Mouse (Mus musculus) CH12.LX (cell line): ENCODE measurements at regions not wholly inside any gene's neighbourhood (a gene's known extent, or its start where the extent isn't known, plus 50 kb on each side); places are given as distances from the start of the nearest gene placed in this dataset.

ENCODE experiments used
- CTCF ChIP-seq, 2 experiments: IDR thresholded peaks in 1 of 2; conservative IDR thresholded peaks in 1 of 2; 2 replicates each; pipeline ENCODE4 v1.5.1; 2011 to 2012; ENCODE audit warnings: low read depth in 2 of 2, low read length in 2 of 2, improper control_type of control experiment in 1 of 2, inconsistent platforms in 1 of 2, mild to moderate bottlenecking in 1 of 2, moderate library complexity in 1 of 2
- ETS1 ChIP-seq: conservative IDR thresholded peaks from 2 replicates; pipeline ENCODE4 v1.6.1; 2012; ENCODE audit warnings: low read depth, mild to moderate bottlenecking, inconsistent platforms, low read length, improper control_type of control experiment, moderate library complexity
- MAFK ChIP-seq: IDR thresholded peaks from 2 replicates; pipeline ENCODE4 v1.6.1; 2011; ENCODE audit warnings: low read length, improper control_type of control experiment; ENCODE audit not compliant: insufficient replicate concordance
- NELFE ChIP-seq: IDR thresholded peaks from 2 replicates; pipeline ENCODE4 v1.6.1; 2011; ENCODE audit warnings: low read depth, low read length, improper control_type of control experiment
- NRF1 ChIP-seq: IDR thresholded peaks from 2 replicates; pipeline ENCODE4 v1.6.1; 2014; ENCODE audit warnings: low read depth, mild to moderate bottlenecking, inconsistent platforms, low read length, improper control_type of control experiment, moderate library complexity
- POLR2A ChIP-seq: IDR thresholded peaks from 2 replicates; pipeline ENCODE4 v1.6.1; 2011; ENCODE audit warnings: low read depth, mild to moderate bottlenecking, improper control_type of control experiment, low read length
- SMC3 ChIP-seq: IDR thresholded peaks from 2 replicates; pipeline ENCODE4 v1.6.1; 2011; ENCODE audit warnings: low read depth, low read length, improper control_type of control experiment
- ZKSCAN1 ChIP-seq: IDR thresholded peaks from 2 replicates; pipeline ENCODE4 v1.6.1; 2012; ENCODE audit warnings: low read depth, inconsistent platforms, low read length, improper control_type of control experiment, borderline replicate concordance

DNA sequence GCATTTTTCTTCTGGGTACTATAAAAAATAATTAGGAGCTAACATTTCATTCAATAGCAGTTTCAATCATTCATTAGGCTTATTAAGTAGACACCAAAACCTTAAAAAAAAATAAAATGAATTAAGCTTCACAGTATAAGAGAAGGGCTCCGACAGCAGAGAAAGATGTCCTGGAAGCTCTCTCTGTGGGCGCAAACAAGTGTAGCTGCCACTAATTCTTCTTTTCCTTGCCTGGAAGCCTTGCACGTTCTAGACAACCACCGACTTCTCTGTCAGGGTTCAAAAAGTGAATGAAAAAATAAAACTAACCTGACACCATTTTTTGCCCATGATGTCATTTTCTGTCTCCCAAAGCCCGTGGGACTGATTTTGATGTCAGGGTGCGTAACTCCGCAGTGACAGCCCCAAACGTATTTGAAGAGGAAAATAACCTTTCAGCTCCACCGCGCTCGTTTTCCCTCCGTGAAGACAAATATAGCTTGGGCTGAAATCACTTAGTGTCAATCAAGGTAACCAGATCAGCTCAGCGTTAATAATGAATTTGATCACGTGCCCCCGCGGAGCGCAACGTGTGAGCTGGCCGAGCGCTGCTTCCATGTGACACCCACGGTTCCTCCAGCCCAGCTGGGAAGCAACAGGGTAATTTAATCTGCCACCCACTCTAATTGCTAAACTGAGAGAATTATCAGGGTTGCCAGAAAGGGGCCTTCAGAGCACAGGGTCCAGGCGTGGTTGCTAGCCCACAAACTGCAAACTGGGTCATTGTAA is 169.8 kb upstream of the Six2 start:
- TF ChIP-seq CTCF (conservative IDR thresholded peaks at IDR 0.05 in 1 of 2, IDR thresholded peaks at IDR 0.05 in 1 of 2; ENCODE audit: low read depth in 2 of 2, low read length in 2 of 2), result no peak
- TF ChIP-seq NELFE, result no peak
- TF ChIP-seq ZKSCAN1, result no peak
- TF ChIP-seq ETS1, result no peak
- TF ChIP-seq SMC3, result no peak
- no peak for TF ChIP-seq POLR2A
- TF ChIP-seq NRF1, result no peak
- no peak for TF ChIP-seq MAFK
